Mouse (Mus musculus) telencephalon, adult 2 months (tissue): ENCODE measurements at regions not wholly inside any gene's neighbourhood (a gene's known extent, or its start where the extent isn't known, plus 50 kb on each side); places are given as distances from the start of the nearest gene placed in this dataset.
"Not testable (repeated sequence)": the region's sequence is repeated elsewhere in the genome, so short reads cannot be mapped to it uniquely, and the experiment has no call there.

Source experiments
- DNase-seq: peaks from one replicate; pipeline ENCODE4 v3.0.0-alpha.2; 2011; ENCODE audit warnings: low read depth, low spot score

DNA sequence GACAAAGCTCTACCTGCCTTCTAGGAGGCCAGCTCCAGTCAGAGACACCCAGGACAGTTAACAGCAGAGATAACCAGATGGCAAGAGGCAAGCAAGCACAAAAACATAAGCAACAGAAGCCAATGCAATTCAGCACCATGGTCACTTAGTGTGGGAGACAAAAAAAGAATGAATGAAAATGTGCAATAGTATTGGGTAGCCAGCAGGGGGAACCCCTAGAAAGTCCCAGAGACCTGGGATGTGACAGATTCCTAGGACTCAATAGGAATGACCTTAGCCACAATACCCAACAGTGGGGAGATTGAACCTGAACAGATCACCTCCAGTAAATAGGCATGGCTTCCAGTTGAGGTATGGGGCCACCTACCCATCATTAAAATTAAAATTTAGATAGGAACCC, 409.0 kb upstream of the St6gal2 start:
- DNase-seq, result no peak

DNA sequence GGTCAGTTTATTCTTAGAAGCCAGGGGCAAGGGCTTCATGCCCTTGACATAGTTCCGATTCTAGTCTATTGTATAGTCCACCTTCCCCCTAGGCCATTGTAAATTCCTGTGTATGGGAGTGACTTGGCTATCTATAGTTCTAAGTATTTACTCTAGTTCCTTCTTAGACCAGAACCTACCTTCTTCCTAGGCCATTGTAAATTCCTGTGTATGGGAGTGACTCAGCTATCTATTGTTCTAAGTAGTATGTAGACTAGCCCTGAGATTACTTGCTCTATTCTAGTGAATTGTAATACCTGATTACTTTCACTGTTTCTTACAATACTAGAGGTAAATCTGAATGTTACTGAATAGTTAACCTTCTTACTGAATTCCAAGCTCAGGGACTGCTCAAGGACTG, 405.0 kb upstream of the St6gal2 start:
- DNase-seq, result not testable (repeated sequence)

DNA sequence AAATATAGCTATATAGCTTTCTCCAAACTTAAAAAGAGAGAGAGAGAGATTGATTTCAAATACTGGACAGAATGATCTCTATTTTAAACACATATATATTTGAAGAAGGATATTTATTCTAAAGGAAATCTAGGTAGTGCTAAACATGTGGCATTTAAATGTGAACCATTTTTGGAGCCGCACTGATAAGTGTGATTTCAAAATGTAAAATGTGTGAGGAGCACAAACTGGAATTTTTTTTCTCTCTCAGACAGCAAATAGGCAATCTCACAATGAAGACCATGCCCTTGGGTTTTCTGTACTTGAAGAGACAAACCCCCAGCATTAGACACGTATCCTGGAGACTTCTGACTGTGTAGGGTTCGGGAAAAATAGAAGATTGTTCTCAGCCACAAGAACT, 376.8 kb upstream of the St6gal2 start:
- peak; percentile 55 for DNase-seq

DNA sequence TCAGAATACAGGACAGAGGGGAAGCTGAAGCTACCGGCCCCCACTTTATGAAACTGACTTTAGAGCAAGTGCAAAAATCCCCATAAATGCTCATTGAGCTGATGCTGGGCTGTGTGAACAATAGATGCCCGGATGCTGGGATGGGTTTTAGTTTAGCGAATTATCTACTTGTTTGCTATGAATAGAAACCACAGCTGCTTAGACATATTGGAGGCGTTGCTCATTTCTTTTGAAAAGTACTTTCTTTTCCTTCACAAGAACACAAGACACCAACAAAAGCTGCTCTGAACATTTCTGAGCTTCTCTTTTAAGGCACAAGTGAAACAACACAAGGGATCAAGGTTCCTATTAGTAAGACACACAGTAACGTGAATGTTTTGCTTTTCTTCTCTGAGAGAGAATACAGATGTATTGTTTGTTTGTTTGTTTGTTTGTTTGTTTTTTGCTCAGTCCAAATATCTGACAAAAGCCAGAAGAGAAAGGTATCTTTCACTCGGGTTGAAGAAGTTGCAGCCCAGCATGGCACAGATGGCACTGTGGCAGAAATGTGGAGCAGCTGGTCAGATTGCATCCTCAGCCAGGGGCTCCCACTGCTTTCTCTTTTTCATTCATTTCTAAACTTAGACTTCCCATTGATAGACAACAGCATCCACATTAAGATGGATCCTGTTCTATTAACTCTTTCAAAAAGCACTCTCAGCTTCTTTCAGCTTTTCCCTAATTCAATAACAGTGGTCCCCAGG, 361.7 kb upstream of the St6gal2 start:
- DNase-seq, result peak; percentile 78

DNA sequence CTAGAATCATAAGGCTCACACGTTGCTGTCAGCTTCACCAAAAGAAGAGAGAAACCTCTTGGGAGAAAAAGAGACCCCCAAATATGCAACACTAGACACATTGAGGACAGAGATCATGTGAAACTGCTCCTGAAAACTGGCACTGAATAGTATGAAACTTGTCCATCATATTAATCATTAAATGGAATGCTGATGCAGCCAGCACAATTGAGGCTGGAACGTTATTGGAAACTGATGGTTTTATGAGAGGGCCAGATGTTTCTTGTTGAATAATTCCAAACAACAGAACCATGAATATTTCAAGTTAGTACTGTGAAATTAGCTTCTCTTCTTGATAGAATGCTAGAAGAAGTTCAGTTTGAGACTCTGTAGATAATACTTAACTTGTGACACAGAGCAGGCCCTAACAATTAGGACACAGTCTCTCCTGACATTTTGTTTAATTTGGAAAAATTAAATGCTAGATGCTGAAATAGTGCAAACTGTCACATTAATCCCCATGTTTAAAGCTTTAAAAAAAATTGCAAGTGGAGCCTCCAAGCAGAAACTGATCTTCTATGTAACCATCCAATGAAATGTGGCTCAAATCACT, 354.4 kb upstream of the St6gal2 start:
- no peak for DNase-seq

DNA sequence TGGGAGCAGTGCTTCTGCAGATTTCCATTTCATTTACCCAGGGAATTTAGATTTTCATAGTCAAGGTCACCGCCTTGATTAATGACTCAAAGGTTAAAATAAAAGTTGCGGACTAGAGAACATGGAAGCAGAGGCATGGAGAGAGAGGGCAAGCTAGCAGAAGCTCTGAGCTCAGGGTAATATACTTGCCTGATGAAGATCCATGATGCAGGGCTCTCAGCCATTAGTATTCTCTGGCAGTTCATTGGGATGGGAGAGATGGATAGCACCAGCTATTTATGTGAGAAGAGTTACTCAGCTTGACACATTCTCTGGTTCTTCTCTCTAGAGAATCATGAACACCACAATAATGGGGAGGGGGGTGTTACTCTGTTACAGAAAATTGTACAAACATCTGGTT, 341.7 kb upstream of the St6gal2 start:
- DNase-seq, result no peak

DNA sequence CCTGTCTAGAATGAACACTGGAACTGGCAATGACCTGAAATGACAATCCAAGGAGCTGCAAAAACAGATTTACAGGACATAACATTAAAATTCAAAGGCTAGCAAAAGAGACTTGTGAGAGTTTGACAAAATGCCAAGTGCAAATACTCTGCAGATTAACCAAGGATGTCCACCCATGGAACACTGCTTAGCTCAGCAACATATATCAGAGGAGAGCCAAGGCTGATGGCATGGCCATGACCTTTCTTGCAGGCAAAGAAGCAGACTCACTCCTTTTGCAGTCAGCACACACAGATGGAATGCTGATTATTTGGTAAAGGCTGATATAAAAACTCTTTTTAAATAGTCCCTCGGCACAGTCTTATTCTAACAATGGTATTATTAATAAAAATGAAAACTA, 320.3 kb upstream of the St6gal2 start:
- no peak for DNase-seq

DNA sequence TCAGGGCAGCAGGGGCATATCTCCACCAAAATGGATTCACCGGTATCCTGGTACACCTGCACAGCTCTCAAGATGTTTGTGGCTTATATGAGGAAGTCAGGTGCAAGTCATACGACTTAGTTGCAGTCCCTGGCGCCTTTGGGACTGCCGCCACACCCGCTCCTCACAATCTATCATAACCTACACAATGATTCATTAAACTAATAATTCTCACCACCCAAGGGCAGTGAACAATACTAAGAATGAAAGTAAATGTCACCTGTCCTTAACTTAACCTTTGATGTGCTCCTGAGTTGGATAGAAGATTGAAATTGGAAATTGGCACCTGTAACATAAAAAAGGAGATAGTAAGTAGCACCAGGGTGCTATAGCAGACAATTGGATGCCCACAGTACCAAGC, 315.1 kb upstream of the St6gal2 start:
- DNase-seq, result not testable (repeated sequence)
